Mouse (Mus musculus) left cerebral cortex, postnatal 4 days (tissue): ENCODE data around the gene Faiml. TPM values are rescaled to one million over a fixed set of nuclear protein-coding genes. Genes with fewer than 3 reads are reported as not detected.

Source experiments
- DNase-seq: peaks from one replicate; pipeline ENCODE4 v3.0.0-alpha.2; 2022
- intact Hi-C: fragments of 180-260 bp; cut with DNase I; formaldehyde crosslinking; loops from one replicate; pipeline ENCODE4 v1.15.1; 2025
- total RNA-seq, 2 experiments: library from RNA; stranded (reverse); gene quantifications; 2 replicates each; pipeline ENCODE4 v1.2.3; 2021

The Faiml gene
- total RNA-seq = not detected

- no peak for DNase-seq
- intact Hi-C loops = loop anchor here (10.0 kb wide), 1 partner anchor 622 kb away; no protein-coding TSS in a partner anchor
Measured at GRCm38 (mm10) chr9:99237139-99237538, at the start of gene Faiml. Faiml (minus strand) TSS chr9:99237239.

- intact Hi-C loops = loop anchor here (10.0 kb wide), 1 partner anchor 196 kb away; the partner anchor contains the start of gene Nme9
- DNase-seq = no peak
Measured at GRCm38 (mm10) chr9:99258891-99259290, 21.9 kb upstream of the Faiml start.

- DNase-seq = no peak
- intact Hi-C loops = loop anchor here (10.0 kb wide), 1 partner anchor 198 kb away; the partner anchor contains the start of gene Nme9
Measured at GRCm38 (mm10) chr9:99256821-99257220, 19.8 kb upstream of the Faiml start.

- intact Hi-C loops = loop anchor here (10.0 kb wide), 1 partner anchor 199 kb away; the partner anchor contains the start of gene Nme9
- DNase-seq = no peak
Measured at GRCm38 (mm10) chr9:99256206-99256605, 19.2 kb upstream of the Faiml start.

- intact Hi-C loops = loop anchor here (10.0 kb wide), 1 partner anchor 201 kb away; the partner anchor contains the start of gene Nme9
- DNase-seq = no peak
Measured at GRCm38 (mm10) chr9:99253861-99254260, 16.8 kb upstream of the Faiml start.

- no peak for DNase-seq
- intact Hi-C loops = no loop called here
Measured at GRCm38 (mm10) chr9:99248906-99249305, 11.9 kb upstream of the Faiml start.

GRCm38 (mm10) chr9:99248304-99248703 is 11.3 kb upstream of the Faiml start:
- intact Hi-C loops = no loop called here
- DNase-seq = no peak

GRCm38 (mm10) chr9:99243895-99244293 is 6.9 kb upstream of the Faiml start:
- intact Hi-C loops = loop anchor here (5.0 kb wide), 2 partner anchors 102 to 133 kb away; partner anchors contain the start of gene Pik3cb
- no peak for DNase-seq

- intact Hi-C loops = loop anchor here (5.0 kb wide), 2 partner anchors 101 to 134 kb away; partner anchors contain the start of gene Pik3cb
- peak; percentile 97 for DNase-seq
Measured at GRCm38 (mm10) chr9:99243190-99243894, 6.3 kb upstream of the Faiml start, which contains the start of gene Cep70. Cep70 (plus strand) TSS chr9:99243367.

GRCm38 (mm10) chr9:99242533-99243189 is 5.6 kb upstream of the Faiml start:
- intact Hi-C loops = loop anchor here (5.0 kb wide), 2 partner anchors 100 to 135 kb away; partner anchors contain the start of gene Pik3cb
- DNase-seq = no peak

GRCm38 (mm10) chr9:99242035-99242434 is 5.0 kb upstream of the Faiml start:
- peak; percentile 61 for DNase-seq
- intact Hi-C loops = loop anchor here (5.0 kb wide), 2 partner anchors 100 to 135 kb away; partner anchors contain the start of gene Pik3cb

GRCm38 (mm10) chr9:99240571-99240970 is 3.5 kb upstream of the Faiml start:
- intact Hi-C loops = loop anchor here (2.0 to 5.0 kb wide), 3 partner anchors 98 to 176 kb away; partner anchors contain the start of gene Pik3cb
- no peak for DNase-seq

GRCm38 (mm10) chr9:99239256-99239655 is 2.2 kb upstream of the Faiml start:
- intact Hi-C loops = loop anchor here (10.0 kb wide), 1 partner anchor 624 kb away; no protein-coding TSS in a partner anchor
- DNase-seq = no peak

GRCm38 (mm10) chr9:99238276-99238675 is 1.2 kb upstream of the Faiml start:
- no peak for DNase-seq
- intact Hi-C loops = loop anchor here (10.0 kb wide), 1 partner anchor 623 kb away; no protein-coding TSS in a partner anchor

GRCm38 (mm10) chr9:99229450-99229849 is 7.6 kb downstream of the Faiml start:
- DNase-seq = no peak
- intact Hi-C loops = no loop called here

- intact Hi-C loops = no loop called here
Measured at GRCm38 (mm10) chr9:99224583-99224982, 12.5 kb downstream of the Faiml start.

GRCm38 (mm10) chr9:99221636-99222035 is 15.4 kb downstream of the Faiml start:
- intact Hi-C loops = no loop called here
- DNase-seq = no peak

More at GRCm38 (mm10) chr9:99224583-99224982, 12.5 kb downstream of the Faiml start:
- no peak for DNase-seq

- DNase-seq = peak; percentile 38
- intact Hi-C loops = no loop called here
Measured at GRCm38 (mm10) chr9:99217999-99218719, 18.9 kb downstream of the Faiml start.

GRCm38 (mm10) chr9:99216182-99216581 is 20.9 kb downstream of the Faiml start:
- intact Hi-C loops = no loop called here
- DNase-seq = no peak

GRCm38 (mm10) chr9:99212643-99213042 is 24.4 kb downstream of the Faiml start:
- intact Hi-C loops = no loop called here
- DNase-seq = no peak
